Mouse (Mus musculus) thymus, postnatal 0 days (tissue): ENCODE measurements around the gene Smpd2. TPM values are rescaled to one million over a fixed set of nuclear protein-coding genes. Genes with fewer than 3 reads are reported as not detected.

Experiments used
- DNase-seq: peaks from one replicate; pipeline ENCODE4 v3.0.0-alpha.2; 2015; ENCODE audit warnings: low spot score
- polyA plus RNA-seq: library from polyadenylated mRNA; unstranded; fragments of >200 nt; fragmentation: Nextera tagmentation; extraction: Ambion mirVana; gene quantifications from 2 replicates; pipeline ENCODE4 v1.2.1, GENCODE M21; 2015

Smpd2 gene
- 53.7 and 57.5 TPM in 2 replicates for polyA plus RNA-seq

- DNase-seq, result peak; percentile 91
Measured at GRCm38 (mm10) chr10:41489708-41490517, at the start of gene Smpd2, which contains the start of gene Ppil6. Gene Smpd2, minus strand, starts transcription at chr10:41490369. Gene Ppil6, plus strand, starts transcription at chr10:41490439.

GRCm38 (mm10) chr10:41538986-41539385, 48.8 kb upstream of the Smpd2 start:
- no peak for DNase-seq

GRCm38 (mm10) chr10:41537983-41538330, 47.8 kb upstream of the Smpd2 start:
- no peak for DNase-seq

DNA sequence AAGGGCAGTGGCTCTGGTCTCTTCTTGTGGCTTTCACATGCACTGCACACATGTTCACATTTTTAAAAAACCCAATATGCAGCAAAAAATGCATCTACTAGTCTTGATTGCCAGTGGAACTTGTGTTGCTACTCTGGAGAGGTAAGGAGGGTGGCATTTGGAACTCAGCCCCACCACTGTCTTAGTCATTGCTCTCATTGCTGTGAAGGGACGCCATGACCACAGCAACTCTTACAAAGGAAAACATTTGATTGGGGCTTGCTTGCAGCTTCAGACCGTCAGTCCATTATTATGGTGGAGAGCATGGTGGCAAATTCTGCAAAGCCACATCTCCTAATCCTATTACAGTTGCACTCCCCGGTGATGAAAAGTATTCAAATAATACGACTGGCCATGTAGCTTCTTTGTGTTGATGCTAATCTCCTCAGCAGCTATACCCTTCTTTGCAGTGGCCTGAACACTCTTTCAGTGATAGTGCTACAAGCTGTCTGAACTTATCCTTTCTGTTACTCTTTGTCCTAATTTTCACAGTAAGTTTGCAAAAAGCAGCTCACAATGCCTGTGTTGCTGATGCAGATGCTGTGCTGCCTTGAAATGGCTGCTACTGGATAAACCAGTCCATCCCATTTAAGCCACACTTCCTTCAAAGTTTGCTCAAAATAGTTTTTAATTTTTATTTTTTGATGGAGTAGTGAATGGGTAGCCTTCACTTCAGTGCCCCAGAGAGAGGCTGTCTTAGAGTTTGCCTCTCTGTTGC, 47.2 kb upstream of the Smpd2 start:
- no peak for DNase-seq

GRCm38 (mm10) chr10:41536714-41537113, 46.5 kb upstream of the Smpd2 start:
- DNase-seq, result no peak

GRCm38 (mm10) chr10:41535991-41536390, 45.8 kb upstream of the Smpd2 start:
- DNase-seq, result no peak

GRCm38 (mm10) chr10:41529972-41530371, 39.8 kb upstream of the Smpd2 start:
- DNase-seq, result peak; percentile 33

- DNase-seq, result peak; percentile 39
Measured at GRCm38 (mm10) chr10:41525696-41526095, 35.5 kb upstream of the Smpd2 start.

- DNase-seq, result no peak
Measured at GRCm38 (mm10) chr10:41523386-41523785, 33.2 kb upstream of the Smpd2 start.

GRCm38 (mm10) chr10:41520410-41520673, 30.2 kb upstream of the Smpd2 start:
- DNase-seq, result no peak

GRCm38 (mm10) chr10:41519640-41520409, 29.7 kb upstream of the Smpd2 start:
- DNase-seq, result peak; percentile 68

GRCm38 (mm10) chr10:41518981-41519618, 28.9 kb upstream of the Smpd2 start, which contains the start of gene Cd164:
Gene Cd164, plus strand, starts transcription at chr10:41519414.
- DNase-seq, result peak; percentile 97

- DNase-seq, result peak; percentile 92
Measured at GRCm38 (mm10) chr10:41518508-41518980, 28.4 kb upstream of the Smpd2 start.

GRCm38 (mm10) chr10:41514921-41515320, 24.8 kb upstream of the Smpd2 start:
- no peak for DNase-seq

DNA sequence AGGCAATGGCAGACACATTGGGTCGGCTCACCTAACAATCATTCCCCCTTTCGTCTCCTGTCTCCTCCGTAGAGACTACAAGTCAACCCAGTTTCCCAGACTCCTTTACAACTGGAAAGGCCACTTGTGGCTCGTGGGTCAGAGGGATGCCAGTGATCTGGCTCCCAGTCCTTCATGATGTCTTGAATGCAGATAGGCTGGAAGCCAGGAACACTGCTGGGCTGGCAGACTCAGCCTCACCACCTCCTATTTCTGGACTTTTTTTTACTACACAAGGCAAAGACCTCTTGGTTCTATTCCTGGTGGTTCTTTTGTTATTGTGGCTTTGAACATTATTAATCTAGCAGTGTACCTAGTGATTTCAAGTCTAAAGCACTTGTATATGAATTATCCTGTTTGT, 24.1 kb upstream of the Smpd2 start:
- no peak for DNase-seq

- no peak for DNase-seq
Measured at GRCm38 (mm10) chr10:41509160-41509559, 19.0 kb upstream of the Smpd2 start.

GRCm38 (mm10) chr10:41505446-41505845, 15.3 kb upstream of the Smpd2 start:
- DNase-seq, result peak; percentile 84

DNA sequence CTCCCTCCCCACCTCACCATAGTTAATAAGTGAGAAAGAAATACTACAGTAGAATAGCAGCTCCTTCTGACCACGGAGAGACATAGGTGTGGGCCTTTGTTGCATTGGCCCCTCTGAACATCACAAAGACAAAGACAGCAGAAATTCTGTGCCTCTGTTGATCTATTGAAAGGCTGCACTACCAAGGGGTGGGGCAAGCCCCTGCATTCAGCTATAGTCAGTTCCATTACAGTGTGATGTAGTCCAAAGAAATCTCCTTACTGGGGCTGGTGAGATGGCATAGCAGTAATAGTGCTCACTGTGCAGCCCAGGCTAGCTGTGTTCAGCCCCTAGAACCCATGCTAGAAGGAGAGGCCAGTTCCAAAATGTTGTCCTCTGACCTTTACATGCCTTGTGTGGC, 14.8 kb upstream of the Smpd2 start:
- no peak for DNase-seq

GRCm38 (mm10) chr10:41500941-41501340, 10.8 kb upstream of the Smpd2 start:
- DNase-seq, result no peak

GRCm38 (mm10) chr10:41491111-41491510, 942 bp upstream of the Smpd2 start:
- DNase-seq, result no peak

GRCm38 (mm10) chr10:41490518-41490873, 327 bp upstream of the Smpd2 start:
- DNase-seq, result no peak
